Mouse (Mus musculus): ENCODE measurements around the gene Stx2. TPM values are rescaled to one million over a fixed set of nuclear protein-coding genes. Genes with fewer than 3 reads are reported as not detected.

Gene Stx2
- total RNA-seq, 2 experiments from 2014 or later: 30.4 to 33.2 TPM

GRCm38 (mm10) chr5:128958916-128959315 lies 49.5 kb downstream of the Stx2 start:
- DNase-seq: no peak
- intact Hi-C loops (cut with DNase I): no loop called here

- intact Hi-C loops (cut with DNase I): loop anchor here (5.0 kb wide), 1 partner anchor 142 kb away; no protein-coding TSS in a partner anchor
- DNase-seq: peak; percentile 27
Measured at GRCm38 (mm10) chr5:128954371-128954770, 54.0 kb downstream of the Stx2 start.

- intact Hi-C loops (cut with DNase I): loop anchor here (5.0 kb wide), 1 partner anchor 141 kb away; no protein-coding TSS in a partner anchor
- DNase-seq: peak; percentile 34
Measured at GRCm38 (mm10) chr5:128953278-128954070, 54.9 kb downstream of the Stx2 start, which contains the start of gene Rimbp2. Gene Rimbp2, minus strand, starts transcription at chr5:128953486.

- intact Hi-C loops (cut with DNase I): loop anchor here (5.0 kb wide), 1 partner anchor 140 kb away; no protein-coding TSS in a partner anchor
- no peak for DNase-seq
Measured at GRCm38 (mm10) chr5:128952291-128953195, 55.8 kb downstream of the Stx2 start.

- intact Hi-C loops (cut with DNase I): loop anchor here (5.0 kb wide), 1 partner anchor 139 kb away; no protein-coding TSS in a partner anchor
Measured at GRCm38 (mm10) chr5:128951472-128951871, 56.9 kb downstream of the Stx2 start.

GRCm38 (mm10) chr5:128947093-128947492 lies 61.3 kb downstream of the Stx2 start:
- DNase-seq: no peak

More at GRCm38 (mm10) chr5:128951472-128951871, 56.9 kb downstream of the Stx2 start:
- DNase-seq: no peak

GRCm38 (mm10) chr5:128940436-128940835 lies 67.9 kb downstream of the Stx2 start:
- intact Hi-C loops (cut with DNase I): no loop called here
- no peak for DNase-seq

More at GRCm38 (mm10) chr5:128947093-128947492, 61.3 kb downstream of the Stx2 start:
- intact Hi-C loops (cut with DNase I): no loop called here

GRCm38 (mm10) chr5:128935359-128935899 lies 72.9 kb downstream of the Stx2 start:
- peak; percentile 96 for DNase-seq
- intact Hi-C loops (cut with DNase I): no loop called here

Other genes with a start within 250 kb of the Stx2 start
- gene Rimbp2, start 55.1 kb downstream of the Stx2 start, total RNA-seq (2021): 10 to 100 TPM; 67.1 to 68.9 TPM
- 100 to 1,000 TPM; 164 to 165 TPM for gene Ran, start 11.5 kb upstream of the Stx2 start, total RNA-seq (2021)
- gene Adgrd1, start 88.2 kb upstream of the Stx2 start, total RNA-seq (2021): under 1 TPM; 0.28 to 0.38 TPM

All from left cerebral cortex, postnatal 4 days (tissue).